Mouse (Mus musculus) limb, embryonic 12.5 days (tissue): Measurements from ENCODE around the gene Map3k1. TPM values are rescaled to one million over a fixed set of nuclear protein-coding genes. Genes with fewer than 3 reads are reported as not detected.

ENCODE experiments used
- ATAC-seq: fragments of 200-750 bp; cut with Nextera tagmentation; 2 replicates; pipeline ENCODE4 v1.8.0; 2017; ENCODE audit warnings: low read depth, moderate TSS enrichment; ENCODE audit not compliant: insufficient number of reproducible peaks, insufficient read depth, low FRiP score, low TSS enrichment
- H3K27ac ChIP-seq: fragments of 300-500 bp; sonication (generic); 2 replicates; pipeline ENCODE4 v1.5.1; 2016; ENCODE audit warnings: mild to moderate bottlenecking, moderate library complexity
- H3K27me3 ChIP-seq: fragments of 300-500 bp; sonication (generic); 2 replicates; pipeline ENCODE4 v1.6.1; 2016; ENCODE audit warnings: mild to moderate bottlenecking, moderate library complexity
- H3K36me3 ChIP-seq: fragments of 300-500 bp; sonication (generic); 2 replicates; pipeline ENCODE4 v1.6.1; 2016; ENCODE audit warnings: mild to moderate bottlenecking, moderate library complexity
- H3K4me1 ChIP-seq: fragments of 300-500 bp; sonication (generic); replicated peaks from 2 replicates; pipeline ENCODE4 v1.6.1; 2016
- H3K4me2 ChIP-seq: fragments of 300-500 bp; sonication (generic); 2 replicates; pipeline ENCODE4 v1.6.1; 2016; ENCODE audit warnings: mild to moderate bottlenecking, moderate library complexity
- H3K4me3 ChIP-seq: fragments of 300-500 bp; sonication (generic); replicated peaks from 2 replicates; pipeline ENCODE4 v1.5.1; 2016; ENCODE audit warnings: mild to moderate bottlenecking
- H3K9ac ChIP-seq: fragments of 300-500 bp; sonication (generic); replicated peaks from 2 replicates; pipeline ENCODE4 v1.6.1; 2016; ENCODE audit warnings: mild to moderate bottlenecking, moderate library complexity
- H3K9me3 ChIP-seq: fragments of 300-500 bp; sonication (generic); 2 replicates; pipeline ENCODE4 v1.6.1; 2016; ENCODE audit warnings: mild to moderate bottlenecking, moderate library complexity
- WGBS: fragments of 180-500 bp; shearing (Covaris S2); methylation state at CpG from one replicate; pipeline ENCODE4 v1.1.7; 2016; 5-methylcytosine and 5-hydroxymethylcytosine counted together
- polyA plus RNA-seq: library from polyadenylated mRNA; unstranded; fragments of >200 nt; fragmentation: Nextera tagmentation; extraction: Ambion mirVana; gene quantifications from 2 replicates; pipeline ENCODE4 v1.2.1, GENCODE M21; 2016

Map3k1 gene
- polyA plus RNA-seq, 1 experiment from 2014 or later, result 15.6 TPM

- no peak overlapping the region for H3K4me3 ChIP-seq
- no peaks in the 10 kb centered on the region for H3K9me3 ChIP-seq
- 78% methylated on average over 4 of the region's 4 CpGs for WGBS
- H3K4me1 ChIP-seq, result peaks cover 5% of the 10 kb centered on the region; the same call in 1 of the 2 replicates
- H3K9ac ChIP-seq, result no peak overlapping the region
- H3K4me2 ChIP-seq, result no peak overlapping the region
- H3K36me3 ChIP-seq, result no peaks in the 10 kb centered on the region
- ATAC-seq, result no peak
- H3K27me3 ChIP-seq, result no peaks in the 10 kb centered on the region
- H3K27ac ChIP-seq, result no peak overlapping the region
These were observed 18.7 kb upstream of the Map3k1 start for GRCm38 (mm10) chr13:111827481-111827880.

DNA sequence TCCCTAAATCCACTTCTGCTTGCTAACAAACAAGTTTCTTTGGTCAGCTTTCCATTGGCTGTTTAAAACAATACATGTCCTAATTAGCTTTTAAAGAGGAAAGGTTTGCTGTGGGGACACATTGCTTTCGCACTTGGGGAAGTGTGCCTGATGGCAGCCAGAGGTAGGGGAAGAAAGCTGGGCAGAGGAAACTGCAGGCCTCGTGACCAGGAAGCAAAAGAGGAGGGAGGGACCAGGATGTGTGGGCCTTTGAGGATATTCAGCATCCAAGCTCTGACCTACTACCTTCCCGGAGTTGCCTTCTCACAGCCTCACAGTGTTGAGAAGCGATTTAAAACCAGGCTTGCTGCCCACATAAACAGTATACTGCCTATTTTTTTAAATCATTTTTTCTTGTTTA, 15.4 kb upstream of the Map3k1 start:
- H3K9me3 ChIP-seq, result no peaks in the 10 kb centered on the region

GRCm38 (mm10) chr13:111821727-111822375, 13.1 kb upstream of the Map3k1 start:
- Histone ChIP-seq H3K36me3 (no peaks in the 10 kb centered on the region), H3K9me3 (no peaks in the 10 kb centered on the region), H3K27me3 (no peaks in the 10 kb centered on the region), H3K4me2 (no peak overlapping the region), H3K4me1 (no peaks in the 10 kb centered on the region), H3K27ac (no peak overlapping the region), H3K4me3 (no peak overlapping the region), H3K9ac (no peak overlapping the region)
- ATAC-seq, result no peak
- 88% methylated on average over 7 of the region's 7 CpGs for WGBS

More for the DNA sequence above, 15.4 kb upstream of the Map3k1 start:
- no peaks in the 10 kb centered on the region for H3K27me3 ChIP-seq
- H3K9ac ChIP-seq, result no peak overlapping the region
- WGBS, result 68% methylated on average over 4 of the region's 4 CpGs
- H3K4me2 ChIP-seq, result no peak overlapping the region
- no peak overlapping the region for H3K4me3 ChIP-seq
- ATAC-seq, result no peak
- H3K27ac ChIP-seq, result no peak overlapping the region
- H3K4me1 ChIP-seq, result peaks cover under 1% of the 10 kb centered on the region; the same call in 1 of the 2 replicates
- no peaks in the 10 kb centered on the region for H3K36me3 ChIP-seq

DNA sequence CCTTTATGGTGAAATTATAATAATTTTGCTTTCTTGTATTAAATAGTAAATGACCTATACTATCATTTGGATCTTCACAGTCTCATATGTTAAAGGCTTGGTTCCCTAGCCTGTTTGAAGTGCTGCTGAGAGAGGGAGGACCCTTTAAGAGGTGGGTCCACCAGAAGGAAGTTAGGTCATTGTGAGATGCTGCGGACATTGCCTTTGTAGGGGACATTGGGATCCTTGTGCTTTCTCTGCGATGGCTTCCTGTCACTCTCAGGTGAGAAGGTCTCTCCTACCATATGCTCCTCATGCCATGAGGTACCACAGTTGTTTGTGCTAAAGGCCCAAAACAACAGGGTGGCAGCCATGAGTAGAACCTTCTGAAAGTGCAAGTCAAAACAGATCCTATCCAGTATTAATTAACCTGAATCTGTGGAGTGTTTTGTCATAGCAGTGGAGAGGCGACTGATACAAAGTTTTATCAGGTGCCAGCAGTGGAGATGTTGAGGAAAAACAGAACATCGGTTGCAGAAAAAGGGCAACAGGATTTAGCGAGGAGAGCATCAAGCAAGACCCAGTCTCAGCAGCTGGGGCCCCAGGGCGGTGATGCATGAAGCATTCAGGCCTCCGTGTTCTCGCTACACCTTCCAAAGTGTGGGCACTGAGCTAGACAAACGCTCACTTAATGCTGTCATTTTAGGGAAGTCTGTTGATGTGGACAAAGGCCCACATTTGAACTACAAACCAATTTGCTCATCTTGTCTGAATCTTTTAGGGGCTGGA, 11.0 kb upstream of the Map3k1 start:
- no peak for ATAC-seq
- WGBS, result 88% methylated on average over 9 of the region's 9 CpGs
- no peaks in the 10 kb centered on the region for H3K36me3 ChIP-seq
- H3K9ac ChIP-seq, result no peak overlapping the region
- no peak overlapping the region for H3K4me3 ChIP-seq
- H3K27me3 ChIP-seq, result no peaks in the 10 kb centered on the region
- no peak overlapping the region for H3K27ac ChIP-seq
- H3K4me1 ChIP-seq, result no peaks in the 10 kb centered on the region
- 0 out of 2 replicates have a peak, but pooled peaks cover 5% of the 10 kb centered on the region for H3K9me3 ChIP-seq
- H3K4me2 ChIP-seq, result no peak overlapping the region

DNA sequence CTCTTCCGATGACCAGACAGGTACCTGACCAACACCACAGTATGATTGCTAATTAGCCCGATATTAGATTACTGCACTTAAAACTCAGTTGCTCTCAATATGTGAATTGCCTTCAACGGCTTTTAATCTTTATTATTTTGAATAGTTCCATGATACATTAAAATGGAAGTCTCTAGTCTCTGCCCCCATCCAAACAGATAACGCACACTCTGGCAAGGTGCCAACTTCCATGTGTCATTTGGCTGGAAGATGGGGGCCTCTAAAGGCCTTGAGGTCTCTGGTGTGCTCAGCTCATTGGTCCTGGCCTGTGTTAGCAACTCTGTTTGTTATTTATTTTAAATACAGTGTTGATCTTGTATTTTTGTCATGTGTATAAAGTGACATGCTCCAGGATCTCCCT, 10.3 kb upstream of the Map3k1 start:
- WGBS, result 95% methylated on average over 4 of the region's 4 CpGs
- Histone ChIP-seq H3K27ac (no peak overlapping the region), H3K4me1 (no peaks in the 10 kb centered on the region), H3K9ac (no peak overlapping the region), H3K4me3 (no peak overlapping the region), H3K9me3 (0 out of 2 replicates have a peak, but pooled peaks cover 5% of the 10 kb centered on the region), H3K27me3 (no peaks in the 10 kb centered on the region), H3K4me2 (no peak overlapping the region), H3K36me3 (no peaks in the 10 kb centered on the region)
- ATAC-seq, result no peak

- H3K4me2 ChIP-seq, result no peak overlapping the region
- 86% methylated on average over 15 of the region's 15 CpGs for WGBS
- ATAC-seq, result no peak
- no peaks in the 10 kb centered on the region for H3K36me3 ChIP-seq
- no peak overlapping the region for H3K27ac ChIP-seq
- no peak overlapping the region for H3K9ac ChIP-seq
- H3K9me3 ChIP-seq, result 0 out of 2 replicates have a peak, but pooled peaks cover 5% of the 10 kb centered on the region
- H3K4me1 ChIP-seq, result no peaks in the 10 kb centered on the region
- no peak overlapping the region for H3K4me3 ChIP-seq
- no peaks in the 10 kb centered on the region for H3K27me3 ChIP-seq
These were observed 9.6 kb upstream of the Map3k1 start for GRCm38 (mm10) chr13:111818216-111818903.

DNA sequence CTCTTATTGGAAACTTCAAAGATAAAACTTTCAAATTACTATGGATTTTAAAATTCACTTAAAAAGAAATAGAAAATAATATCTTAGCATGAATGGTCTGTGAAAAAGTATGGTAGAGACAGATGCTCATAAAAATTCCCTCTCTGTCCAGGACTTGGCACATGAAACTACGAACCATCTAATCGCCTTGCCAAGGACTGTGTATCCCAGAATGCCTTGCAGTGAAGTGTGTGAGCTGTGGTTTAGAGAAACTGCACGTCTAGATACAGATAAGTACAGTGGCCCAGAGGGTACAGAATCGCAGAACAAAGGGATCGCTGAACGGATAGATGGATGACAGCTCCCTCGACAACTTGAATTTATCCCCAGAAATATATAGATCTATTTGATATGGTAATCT, 9.0 kb upstream of the Map3k1 start:
- Histone ChIP-seq H3K9ac (no peak overlapping the region), H3K36me3 (no peaks in the 10 kb centered on the region), H3K9me3 (0 out of 2 replicates have a peak, but pooled peaks cover 5% of the 10 kb centered on the region), H3K27ac (no peak overlapping the region), H3K4me3 (no peak overlapping the region), H3K27me3 (no peaks in the 10 kb centered on the region), H3K4me2 (no peak overlapping the region), H3K4me1 (no peaks in the 10 kb centered on the region)
- no peak for ATAC-seq
- 90% methylated on average over 7 of the region's 7 CpGs for WGBS

GRCm38 (mm10) chr13:111816431-111816830, 7.6 kb upstream of the Map3k1 start:
- 40% methylated on average over 3 of the region's 3 CpGs for WGBS

GRCm38 (mm10) chr13:111815486-111815885, 6.7 kb upstream of the Map3k1 start:
- ATAC-seq, result no peak
- no peak overlapping the region for H3K27ac ChIP-seq
- no peak overlapping the region for H3K4me2 ChIP-seq
- H3K4me3 ChIP-seq, result no peak overlapping the region
- peaks cover 9% of the 10 kb centered on the region; the same call in 1 of the 2 replicates for H3K27me3 ChIP-seq
- WGBS, result 88% methylated on average over 4 of the region's 4 CpGs
- no peaks in the 10 kb centered on the region for H3K4me1 ChIP-seq
- H3K9me3 ChIP-seq, result 0 out of 2 replicates have a peak, but pooled peaks cover 5% of the 10 kb centered on the region
- H3K9ac ChIP-seq, result no peak overlapping the region
- H3K36me3 ChIP-seq, result no peaks in the 10 kb centered on the region

More at GRCm38 (mm10) chr13:111816431-111816830, 7.6 kb upstream of the Map3k1 start:
- Histone ChIP-seq H3K4me1 (no peaks in the 10 kb centered on the region), H3K27me3 (no peaks in the 10 kb centered on the region), H3K36me3 (no peaks in the 10 kb centered on the region), H3K9ac (no peak overlapping the region), H3K4me2 (no peak overlapping the region), H3K9me3 (0 out of 2 replicates have a peak, but pooled peaks cover 5% of the 10 kb centered on the region), H3K4me3 (no peak overlapping the region), H3K27ac (no peak overlapping the region)
- no peak for ATAC-seq

DNA sequence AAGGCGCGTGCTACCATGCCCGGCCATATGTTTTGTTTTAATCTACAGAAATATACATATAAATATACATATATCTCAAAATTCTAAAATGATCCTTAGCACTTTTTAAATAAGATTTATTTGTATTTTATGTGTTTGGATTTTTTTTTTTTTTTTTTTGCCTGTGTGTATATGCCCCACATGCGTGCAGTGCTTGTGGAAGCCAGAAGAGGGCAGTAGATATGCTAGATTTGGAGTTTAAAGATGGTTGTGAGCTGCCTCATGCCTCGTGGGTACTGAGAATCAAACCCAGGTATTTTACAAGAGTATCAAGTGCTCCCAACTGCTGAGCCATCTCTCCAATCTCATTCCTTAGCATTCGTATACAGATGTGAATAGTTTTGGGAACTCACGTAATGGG, 6.2 kb upstream of the Map3k1 start:
- 0 out of 2 replicates have a peak, but pooled peaks cover 5% of the 10 kb centered on the region for H3K9me3 ChIP-seq
- ATAC-seq, result no peak
- no peak overlapping the region for H3K4me2 ChIP-seq
- no peaks in the 10 kb centered on the region for H3K4me1 ChIP-seq
- no peak overlapping the region for H3K4me3 ChIP-seq
- no peak overlapping the region for H3K27ac ChIP-seq
- no peak overlapping the region for H3K9ac ChIP-seq
- H3K27me3 ChIP-seq, result peaks cover 10% of the 10 kb centered on the region; the same call in 1 of the 2 replicates
- H3K36me3 ChIP-seq, result no peaks in the 10 kb centered on the region
- WGBS, result 97% methylated on average over 7 of the region's 7 CpGs

DNA sequence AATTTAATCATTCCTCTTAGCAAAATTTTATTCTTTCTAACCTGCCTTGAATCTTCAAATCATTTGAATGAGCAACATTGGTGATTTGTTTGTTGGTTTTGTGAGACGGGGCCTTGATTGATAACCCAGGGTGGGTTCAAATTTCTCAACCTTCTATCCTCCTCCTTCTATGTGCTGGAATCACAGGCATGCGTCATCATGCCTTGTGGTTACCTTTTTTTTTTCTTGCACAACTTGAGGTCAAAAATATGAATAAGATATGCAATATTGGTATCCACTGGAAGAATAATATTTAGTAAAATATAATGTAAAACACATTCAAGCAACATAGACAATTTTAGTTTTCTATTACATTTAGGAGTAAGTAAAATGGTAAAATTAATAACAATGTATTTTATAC, 3.9 kb upstream of the Map3k1 start:
- Histone ChIP-seq H3K4me3 (no peak overlapping the region), H3K27me3 (peaks cover 10% of the 10 kb centered on the region; the same call in 1 of the 2 replicates), H3K4me1 (0 out of 2 replicates have a peak, but pooled peaks cover 4% of the 10 kb centered on the region), H3K36me3 (no peaks in the 10 kb centered on the region), H3K9me3 (0 out of 2 replicates have a peak, but pooled peaks cover 5% of the 10 kb centered on the region), H3K9ac (no peak overlapping the region), H3K27ac (no peak overlapping the region), H3K4me2 (no peak overlapping the region)
- ATAC-seq, result no peak
- 88% methylated on average over 2 of the region's 2 CpGs for WGBS
